Mouse (Mus musculus): Measurements from ENCODE around the gene Pax9. TPM values are rescaled to one million over a fixed set of nuclear protein-coding genes. Genes with fewer than 3 reads are reported as not detected.

Pax9 gene
- not detected for polyA plus RNA-seq (2014; fragmentation: Illumina TruSeq; extraction: RNeasy Lipid Tissue Mini Kit (QIAGEN cat#74804); ENCODE audit: low read depth, low replicate concordance)

GRCm38 (mm10) chr12:56691427-56692079, at the start of gene Pax9:
Gene Pax9 (plus strand): TSS chr12:56691767.

Other genes with a start within 250 kb of the Pax9 start
- gene Nkx2-1, start 154.9 kb upstream of the Pax9 start, polyA plus RNA-seq (2014; fragmentation: Illumina TruSeq; extraction: RNeasy Lipid Tissue Mini Kit (QIAGEN cat#74804); ENCODE audit: low read depth, low replicate concordance): not detected
- not detected for gene Nkx2-9, start 78.5 kb upstream of the Pax9 start, polyA plus RNA-seq (2014; fragmentation: Illumina TruSeq; extraction: RNeasy Lipid Tissue Mini Kit (QIAGEN cat#74804); ENCODE audit: low read depth, low replicate concordance)